Mouse (Mus musculus) kidney, postnatal 14 days (tissue): ENCODE measurements at regions not wholly inside any gene's neighbourhood (a gene's known extent, or its start where the extent isn't known, plus 50 kb on each side); places are given as distances from the start of the nearest gene placed in this dataset.

Source experiments
- DNase-seq: peaks from one replicate; pipeline ENCODE4 v3.0.0; 2022; ENCODE audit warnings: mixed read lengths

- no peak for DNase-seq
Observed at GRCm38 (mm10) chr6:93004587-93005240, 61.4 kb upstream of the Adamts9 start.

GRCm38 (mm10) chr6:93003812-93004211 is 60.5 kb upstream of the Adamts9 start:
- DNase-seq, result no peak

DNA sequence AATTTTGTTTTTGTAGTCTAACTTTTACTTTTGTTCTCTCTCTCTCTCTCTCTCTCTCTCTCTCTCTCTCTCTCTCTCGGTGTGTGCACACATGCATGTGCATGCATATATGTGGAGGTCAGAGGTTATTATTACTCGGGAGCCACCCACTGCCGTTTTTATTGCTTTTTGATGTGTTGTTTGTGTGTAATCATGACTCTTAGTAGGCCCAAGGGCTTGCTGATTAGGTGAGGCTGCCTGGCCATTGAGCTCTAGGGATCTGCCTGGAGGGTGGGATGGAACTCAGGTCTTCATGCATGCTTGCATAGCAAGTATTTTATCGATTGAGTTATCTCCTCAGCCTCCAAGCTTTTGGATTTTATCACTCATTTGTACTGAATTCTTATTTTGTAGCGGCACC is 50.4 kb upstream of the Adamts9 start:
- DNase-seq, result no peak
